Mouse (Mus musculus) lung, postnatal 25 days (tissue): ENCODE data around the gene Dnph1.

ENCODE experiments used
- DNase-seq: peaks from one replicate; pipeline ENCODE4 v3.0.0; 2022; ENCODE audit warnings: low spot score

Gene Dnph1

DNA sequence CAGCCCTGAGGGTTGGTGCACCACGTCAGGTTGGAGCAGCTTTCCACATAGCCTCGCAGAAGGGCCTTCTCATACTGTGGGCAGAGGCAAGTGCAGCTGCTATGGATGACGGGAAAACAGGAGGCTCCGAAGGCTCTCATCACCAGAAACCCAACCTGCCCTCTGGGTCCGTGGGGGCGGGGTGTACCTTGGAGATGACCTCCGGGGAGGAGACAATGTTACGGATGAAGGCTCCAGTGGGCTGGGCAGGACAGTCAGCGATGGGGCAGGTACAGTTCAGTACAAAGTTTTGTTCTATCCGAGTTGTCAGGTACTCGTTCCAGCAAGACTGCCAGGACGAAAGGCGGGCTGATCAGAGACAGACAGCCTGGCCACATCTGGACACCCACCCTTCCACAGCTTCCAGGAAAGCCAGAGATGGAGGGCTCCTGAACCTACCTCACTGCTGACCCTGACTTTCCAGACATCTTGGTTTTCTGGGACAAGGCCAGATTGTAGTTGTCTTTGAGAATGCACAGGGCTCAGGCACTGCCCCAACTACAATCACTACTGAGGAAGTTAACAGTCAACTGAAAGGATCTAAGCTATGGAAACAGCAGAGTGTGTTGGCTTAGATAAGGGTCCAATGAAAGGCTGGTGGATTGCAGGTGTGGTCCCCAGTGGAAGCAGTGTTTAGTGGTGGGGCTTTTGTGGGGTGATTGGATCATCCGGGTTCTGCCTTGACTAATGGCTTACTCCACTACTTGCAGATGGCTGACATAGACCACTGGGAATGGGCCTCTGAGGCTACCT lies 7.5 kb downstream of the Dnph1 start:
- no peak for DNase-seq

DNA sequence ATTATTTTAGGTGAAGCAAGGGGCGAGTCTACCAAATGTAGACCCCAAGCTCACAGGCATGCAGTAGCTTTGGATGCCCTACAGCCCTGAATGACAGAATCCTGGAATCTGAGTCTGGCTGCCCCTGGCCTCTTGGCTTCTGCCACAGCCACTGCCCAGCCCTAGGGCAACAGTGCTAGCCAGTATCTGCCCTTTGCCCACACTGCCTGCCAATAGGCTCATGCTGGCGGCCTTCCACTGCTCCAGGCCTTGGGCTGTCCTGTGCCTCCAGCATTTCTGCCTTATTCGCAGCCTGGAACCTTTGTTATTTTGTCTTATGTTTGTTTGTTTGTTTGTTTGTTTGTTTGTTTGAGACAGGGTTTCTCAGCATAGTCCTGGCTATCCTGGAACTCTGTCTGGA lies 9.1 kb downstream of the Dnph1 start:
- DNase-seq = no peak

DNA sequence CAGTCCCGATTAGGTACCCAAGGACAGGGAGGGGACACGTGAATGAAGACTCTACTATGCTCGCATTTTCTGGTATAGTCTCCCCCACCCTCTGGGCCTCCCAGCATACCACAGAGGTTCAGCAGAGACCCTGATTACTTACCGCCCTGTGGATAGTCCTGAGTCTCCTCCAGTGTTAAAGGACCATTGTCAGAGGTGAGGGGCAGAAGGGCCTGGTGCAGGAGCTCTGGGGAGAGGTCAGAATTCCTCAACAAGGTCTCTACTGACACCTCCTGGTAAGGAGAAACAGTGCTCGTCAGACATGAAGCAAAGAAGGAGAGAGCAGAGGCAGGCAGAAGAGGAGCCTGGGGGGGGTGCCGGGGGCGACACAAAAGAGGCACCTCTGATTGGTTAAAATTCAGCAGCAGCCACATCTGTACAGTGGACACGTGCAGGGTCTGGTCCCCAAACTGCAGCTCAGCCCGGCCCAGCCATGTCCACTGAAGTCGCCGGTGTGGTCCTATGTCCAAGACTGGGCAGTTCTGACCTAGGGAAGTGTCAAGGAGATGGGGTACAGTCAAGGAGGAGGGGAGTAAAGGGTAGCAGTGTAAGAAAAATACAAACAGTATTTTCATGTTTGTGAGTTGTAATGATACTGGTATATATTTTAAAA lies 14.7 kb downstream of the Dnph1 start:
- no peak for DNase-seq

DNA sequence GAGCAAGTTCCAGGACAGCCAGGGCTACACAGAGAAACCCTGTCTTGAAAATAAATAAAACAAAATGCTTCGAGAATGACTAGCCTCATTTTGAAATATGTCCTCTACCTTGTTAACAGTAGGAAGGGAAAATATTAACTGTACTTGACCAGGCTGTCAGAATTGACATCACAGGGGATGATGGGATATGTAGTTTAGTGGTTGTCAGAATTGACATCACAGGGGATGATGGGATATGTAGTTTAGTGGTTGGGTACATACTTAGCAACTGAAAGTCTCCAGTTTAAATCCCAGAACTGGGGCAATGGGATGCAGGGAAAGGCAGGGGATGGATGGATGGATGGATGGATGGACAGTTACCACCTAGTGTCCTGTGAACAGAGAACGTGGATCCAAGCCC lies 16.8 kb downstream of the Dnph1 start:
- DNase-seq = peak; percentile 13

DNA sequence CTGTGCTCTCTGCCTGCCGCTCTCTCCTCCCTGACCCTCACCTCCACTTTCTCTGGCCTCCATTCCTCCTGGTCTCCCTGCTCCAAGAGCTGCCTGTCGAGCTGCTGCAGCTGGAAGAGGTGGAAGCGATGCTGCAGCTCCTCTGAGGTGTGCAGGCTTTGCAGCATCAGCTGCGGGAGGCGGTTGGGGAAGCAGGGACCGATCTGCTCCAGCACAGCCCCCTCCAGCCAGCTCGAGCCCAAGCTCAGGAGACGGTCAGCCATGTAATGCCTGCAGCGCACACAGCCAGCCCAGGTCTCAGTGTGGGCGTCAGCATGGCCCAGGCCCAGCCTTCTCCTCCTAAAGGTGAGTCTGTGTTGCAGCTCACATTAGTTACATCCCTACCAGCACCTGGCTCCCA lies 23.5 kb downstream of the Dnph1 start:
- no peak for DNase-seq

DNA sequence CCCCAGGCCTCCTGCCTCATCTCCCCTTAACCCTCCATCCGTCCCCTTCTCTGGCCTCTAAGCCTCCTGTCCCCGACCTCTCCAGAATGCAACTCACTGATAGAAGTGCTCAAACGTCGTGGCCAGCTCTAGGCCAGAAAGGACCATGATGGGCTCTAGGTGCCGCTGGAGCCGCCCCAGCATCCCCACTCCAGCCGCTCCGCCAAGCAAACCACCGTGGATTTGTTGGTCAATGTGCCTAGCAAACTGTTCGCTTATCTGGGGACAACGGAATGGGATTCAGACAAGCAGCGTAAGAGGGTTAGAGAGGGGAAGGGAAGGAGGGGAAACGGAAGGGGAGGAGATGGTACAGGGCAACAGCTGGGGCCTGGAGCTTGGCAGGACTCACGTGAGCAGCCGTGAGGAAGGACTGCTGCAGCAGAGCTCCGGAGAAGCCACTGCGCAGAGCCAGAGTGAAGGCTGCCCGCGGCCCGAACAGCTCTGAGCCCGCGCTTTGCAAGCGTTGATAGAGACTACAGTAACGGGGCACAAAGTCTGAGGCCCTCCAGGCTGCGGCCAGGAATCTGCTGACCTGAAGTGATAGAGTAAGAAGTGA lies 24.0 kb downstream of the Dnph1 start:
- no peak for DNase-seq

DNA sequence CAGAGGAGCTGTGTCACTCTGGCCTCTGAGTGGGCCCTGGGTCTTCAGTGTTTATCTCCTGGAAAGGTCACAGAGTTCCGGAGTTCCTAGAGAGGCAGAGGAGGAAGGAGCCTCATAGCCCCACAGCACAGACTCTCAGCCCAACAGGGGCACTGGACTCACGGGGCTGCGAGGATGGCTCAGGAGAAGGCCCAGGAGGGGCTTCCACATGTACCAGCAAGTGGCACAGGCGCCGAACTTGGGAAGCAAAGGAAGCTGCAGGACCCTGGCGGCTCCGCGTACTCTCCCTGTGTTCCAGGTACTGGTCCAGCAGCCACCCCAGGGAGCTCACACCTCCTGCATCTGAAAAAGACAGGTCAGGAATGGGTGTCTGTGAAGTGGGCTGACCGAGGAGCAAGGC lies 24.7 kb downstream of the Dnph1 start:
- DNase-seq = no peak

DNA sequence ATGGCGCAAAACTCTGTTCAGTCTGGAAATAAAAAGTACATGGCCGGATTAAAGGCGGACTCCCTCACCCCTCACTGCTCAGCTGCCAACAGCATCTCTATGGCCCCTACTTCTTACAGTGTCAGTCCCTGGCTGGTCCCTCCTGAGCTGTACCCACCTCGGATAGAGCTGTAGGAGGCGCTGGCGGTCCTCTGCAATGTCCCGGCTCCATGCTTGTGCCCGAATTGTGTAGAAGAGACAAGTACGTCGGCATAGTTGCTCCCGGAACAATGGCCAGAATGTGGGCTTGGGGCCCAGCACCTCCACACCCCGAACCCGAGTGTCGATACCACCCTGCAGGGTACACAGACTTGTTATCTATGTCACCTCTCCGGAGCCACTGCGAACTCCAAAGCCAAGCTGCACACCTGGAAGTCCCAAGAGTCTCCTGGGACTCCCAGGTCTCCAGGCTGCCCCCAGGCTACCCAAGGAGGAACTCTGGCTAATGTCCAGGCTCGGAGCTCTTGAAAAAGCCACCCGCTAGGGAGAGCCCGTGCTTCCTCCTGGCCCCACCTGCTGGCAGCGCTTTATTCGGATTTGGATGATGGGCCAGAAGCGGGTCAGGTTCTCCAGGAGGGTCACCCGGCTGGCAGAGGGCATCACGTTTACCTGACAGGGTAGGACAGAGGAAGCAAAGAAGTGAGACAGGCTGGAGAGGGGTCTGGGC lies 25.6 kb downstream of the Dnph1 start:
- no peak for DNase-seq

DNA sequence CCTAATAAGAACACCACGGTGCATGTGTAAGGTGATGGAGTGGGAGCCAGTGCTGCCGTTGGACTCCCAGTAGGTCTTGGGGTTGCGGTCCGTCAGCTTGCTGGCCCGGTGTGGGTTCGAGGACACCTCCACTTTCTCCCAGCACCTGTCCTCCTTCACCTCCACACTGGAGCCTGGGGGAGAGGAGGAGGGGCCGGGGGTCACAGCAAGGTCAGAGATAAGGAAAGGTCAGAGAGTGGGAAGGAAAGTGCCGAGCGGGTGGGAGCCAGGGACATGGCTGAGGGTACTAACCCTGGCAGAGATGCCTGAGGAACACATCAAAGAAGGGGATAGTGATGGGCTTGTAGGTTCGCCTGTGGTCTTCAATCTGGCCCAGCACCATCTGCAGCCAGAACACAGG lies 28.6 kb downstream of the Dnph1 start:
- DNase-seq = no peak

DNA sequence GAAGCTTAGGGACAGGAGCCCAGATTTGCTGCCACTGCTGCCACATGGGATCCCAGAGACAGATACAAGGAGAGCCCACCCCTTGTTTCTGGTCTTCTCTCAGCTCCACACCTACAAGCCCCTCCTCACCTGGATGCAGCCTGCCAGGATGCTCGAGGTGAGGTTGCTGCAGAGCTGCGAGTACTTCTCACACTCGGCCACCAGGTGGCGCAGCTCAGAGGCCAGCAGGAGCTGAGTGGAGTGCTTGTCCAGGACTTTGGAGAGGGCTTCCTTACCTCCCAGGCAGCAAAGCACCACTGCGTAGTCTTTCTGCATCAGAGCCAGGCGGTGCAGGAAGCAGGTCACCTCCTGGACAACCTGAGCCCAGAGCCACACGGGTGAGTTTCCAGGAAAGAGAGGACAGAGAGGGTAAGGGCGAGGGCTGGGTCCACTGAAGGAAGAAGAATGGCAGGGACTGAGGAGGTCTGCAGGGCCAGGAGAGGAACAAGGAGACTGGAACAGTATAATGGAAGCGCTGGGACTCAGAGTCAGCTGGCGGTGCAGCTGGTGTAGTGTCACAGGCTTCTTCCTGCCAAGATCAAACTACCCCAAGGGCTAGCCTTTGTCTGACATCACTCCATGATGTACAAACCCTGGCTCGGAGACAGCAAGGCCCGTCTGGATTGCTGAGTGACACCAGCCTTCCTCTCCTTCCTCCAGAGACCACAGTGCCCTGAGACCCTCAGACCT lies 29.2 kb downstream of the Dnph1 start:
- peak; percentile 66 for DNase-seq

DNA sequence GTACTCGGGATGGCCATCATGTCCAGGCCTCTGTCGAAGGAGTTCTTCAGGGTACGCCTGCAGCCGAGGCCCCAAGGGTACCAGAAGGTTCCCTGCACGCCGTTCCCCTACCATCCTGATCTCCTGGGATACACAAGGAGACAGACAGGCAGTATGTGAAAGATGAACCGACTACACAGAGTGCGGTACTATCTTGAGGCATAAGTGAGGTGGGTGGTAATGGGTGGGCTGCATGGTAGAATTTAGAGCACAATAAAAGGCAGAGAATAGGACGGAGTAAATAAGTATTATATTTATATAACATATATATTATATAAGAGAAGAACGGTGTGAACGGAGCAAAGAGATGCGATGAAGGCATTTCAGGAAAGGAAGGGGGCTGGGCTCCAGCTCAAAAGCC lies 47.1 kb downstream of the Dnph1 start:
- DNase-seq = no peak

DNA sequence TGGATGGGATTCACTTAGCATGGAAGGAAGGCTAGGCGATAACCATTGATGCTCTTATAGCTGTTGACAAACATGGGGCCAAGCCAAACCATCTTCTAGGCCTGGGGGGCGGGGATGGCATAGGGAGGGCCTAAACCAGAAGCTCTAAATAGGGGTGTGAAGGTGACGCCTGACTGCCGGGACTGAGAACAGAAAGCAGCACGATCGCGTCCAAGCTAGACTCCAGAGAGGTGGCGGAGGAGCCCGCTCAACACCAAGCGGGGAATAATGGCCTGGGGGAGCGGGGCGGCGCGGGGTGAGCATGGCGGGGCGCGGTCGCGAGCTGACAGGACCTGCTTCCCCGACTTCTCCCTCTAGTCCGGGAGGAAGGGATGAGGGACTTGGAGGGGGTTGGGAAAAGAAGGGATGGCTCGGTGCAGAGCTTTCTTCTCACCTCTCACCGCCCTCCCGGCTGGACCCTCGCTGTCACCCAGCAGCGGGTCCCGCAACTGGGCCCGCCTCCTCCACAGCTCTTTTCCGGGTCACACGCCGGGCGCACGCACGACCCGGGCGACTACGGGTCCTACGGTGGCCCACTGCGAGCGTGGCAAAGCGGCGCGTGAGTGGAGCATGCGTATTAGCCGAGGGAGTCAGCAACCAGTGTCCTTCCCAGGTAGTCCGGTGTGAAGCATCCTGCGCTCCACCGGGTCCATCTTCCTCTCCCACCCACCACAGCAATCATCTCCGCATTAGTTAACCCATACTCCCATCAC lies 49.5 kb downstream of the Dnph1 start, which contains the start of gene Cul9:
Cul9 (minus strand) TSS at position 576 of the 752 bp plus-strand sequence.
- peak; percentile 64 for DNase-seq

DNA sequence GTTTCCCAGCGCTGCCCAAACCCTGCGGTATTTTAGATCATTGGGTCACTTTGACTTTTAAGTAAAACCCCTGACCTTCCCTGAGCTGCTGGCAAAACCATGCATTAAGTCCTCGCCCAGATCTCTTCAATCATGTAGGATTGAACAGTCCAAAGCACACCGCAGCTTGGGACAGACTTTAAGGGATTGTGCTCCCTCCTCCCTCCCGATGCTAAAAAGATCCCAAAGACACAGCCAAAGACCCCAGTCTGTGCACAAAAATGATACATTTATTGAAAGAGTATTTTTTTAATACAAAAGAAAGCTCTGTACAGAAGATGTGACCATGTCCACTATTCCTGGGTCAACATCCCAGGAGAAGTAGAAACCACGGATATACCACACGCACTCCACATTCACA lies 50.1 kb downstream of the Dnph1 start:
- no peak for DNase-seq

DNA sequence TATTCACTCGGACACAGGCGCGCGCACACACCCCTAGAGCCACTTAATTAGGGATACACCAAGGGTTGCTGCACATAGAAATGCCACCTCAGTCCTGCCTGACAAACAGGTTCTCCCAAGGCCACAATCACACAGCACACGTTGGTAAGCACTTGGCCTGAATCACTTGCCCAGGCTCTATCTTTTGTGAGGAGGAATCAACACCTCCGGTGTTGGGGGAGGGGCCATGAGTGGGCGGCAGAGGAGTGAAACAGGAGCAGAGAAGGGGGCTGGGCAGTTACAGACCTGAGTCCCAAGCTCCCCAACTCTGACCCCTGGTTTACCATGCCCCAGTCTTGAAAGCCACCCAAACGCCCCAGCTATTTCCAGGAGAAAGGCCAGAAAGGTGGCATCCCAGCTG lies 50.5 kb downstream of the Dnph1 start:
- no peak for DNase-seq

DNA sequence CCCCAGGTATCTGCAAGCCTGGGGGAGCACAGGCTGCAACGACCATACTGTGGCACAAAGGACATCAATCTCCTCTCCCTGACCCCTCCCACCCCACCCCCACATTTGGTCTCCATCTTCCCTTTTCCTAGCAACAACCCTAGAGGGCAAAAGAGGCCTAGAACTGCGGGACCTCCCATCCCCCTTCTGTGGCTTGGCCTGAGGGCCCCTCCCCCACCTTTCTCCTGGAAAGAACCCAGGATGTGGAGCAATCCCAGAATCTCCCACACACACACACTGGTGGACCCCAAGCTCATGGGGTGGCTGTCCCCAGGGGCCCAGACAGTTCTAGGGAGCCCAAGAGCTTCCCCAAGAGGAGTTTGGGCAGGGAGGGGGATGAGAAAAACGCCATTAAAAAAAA lies 51.4 kb downstream of the Dnph1 start:
- DNase-seq = no peak

DNA sequence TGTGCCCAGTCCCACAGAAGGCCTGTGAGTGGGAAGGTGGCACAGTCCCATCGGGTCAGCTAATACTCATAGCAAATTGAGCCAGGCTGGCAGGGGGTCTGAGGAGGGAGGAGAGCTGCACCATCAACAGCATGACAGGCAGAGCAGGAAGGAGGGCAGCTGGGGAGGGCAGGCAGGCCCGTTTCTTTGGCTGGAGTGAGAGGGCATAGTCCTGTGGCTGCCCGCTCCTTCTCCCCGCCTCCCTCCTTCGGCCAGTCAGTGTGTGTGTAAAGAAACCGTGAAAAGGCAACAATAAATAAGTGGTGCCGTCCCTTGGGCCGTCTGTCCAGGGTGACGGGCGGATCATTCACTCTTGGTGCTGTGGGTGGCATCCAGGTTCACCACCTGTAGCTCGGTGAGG lies 52.2 kb downstream of the Dnph1 start:
- no peak for DNase-seq

DNA sequence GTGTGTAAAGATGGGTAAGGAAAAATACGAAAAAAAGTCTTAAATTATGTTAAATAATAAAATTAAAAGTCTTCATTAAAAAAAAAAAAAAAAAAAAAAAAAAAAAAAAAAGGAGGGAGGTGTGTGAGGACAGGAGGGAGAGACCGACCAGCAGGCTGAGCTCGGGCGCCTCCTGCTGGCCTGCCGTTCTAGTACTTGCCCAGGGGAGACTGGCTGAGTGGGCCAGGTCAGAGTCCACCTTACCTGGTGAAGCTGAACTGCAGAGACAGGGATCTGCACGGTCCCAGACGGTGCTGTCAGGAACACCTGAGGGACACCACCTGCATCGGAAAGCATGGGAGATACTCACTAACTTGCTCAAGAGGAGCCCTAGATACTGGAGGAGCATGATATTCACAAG lies 52.7 kb downstream of the Dnph1 start:
- DNase-seq = peak; percentile 39
